Mouse (Mus musculus) cortical plate, adult 2 months (tissue): ENCODE measurements around the gene Urad.

Experiments
- CTCF ChIP-seq: fragments of 200-500 bp; IDR thresholded peaks from 2 replicates; pipeline ENCODE4 v1.5.1; 2011; ENCODE audit warnings: mild to moderate bottlenecking, control low read depth, low read length; ENCODE audit not compliant: insufficient read depth; ENCODE audit errors: extremely low read depth
- POLR2A ChIP-seq: fragments of 200-500 bp; IDR thresholded peaks from 2 replicates; pipeline ENCODE4 v1.6.1; 2011; ENCODE audit warnings: mild to moderate bottlenecking, low read length, control low read depth; ENCODE audit not compliant: insufficient read depth; ENCODE audit errors: extremely low read depth

- no peak for TF ChIP-seq CTCF
- TF ChIP-seq POLR2A: no peak
Measured at GRCm38 (mm10) chr5:147370276-147370675, 48.0 kb upstream of the Urad start.
